Mouse (Mus musculus): ENCODE measurements at regions not wholly inside any gene's neighbourhood (a gene's known extent, or its start where the extent isn't known, plus 50 kb on each side); places are given as distances from the start of the nearest gene placed in this dataset.
A peak's percentile ranks its signal among the peaks of the same experiment; 100 is the strongest.

- no peaks in the 10 kb centered on the region for H3K9me3 ChIP-seq (ENCODE audit: control insufficient read depth, low read length)
- H3K27me3 ChIP-seq (ENCODE audit: control insufficient read depth, insufficient read depth, low read length), result no peaks in the 10 kb centered on the region
- no peak overlapping the region for H3K27ac ChIP-seq (ENCODE audit: low read depth, low read length)
- H3K4me1 ChIP-seq (ENCODE audit: control insufficient read depth, insufficient read depth, low read length), result no peaks in the 10 kb centered on the region
- WGBS, result 93% methylated on average over 2 of the region's 2 CpGs
- H3K9ac ChIP-seq (ENCODE audit: low read depth, low read length), result no peak overlapping the region
- no peaks in the 10 kb centered on the region for H3K36me3 ChIP-seq (ENCODE audit: control insufficient read depth, insufficient read depth, low read length)
- no peak overlapping the region for H3K4me3 ChIP-seq (ENCODE audit: low read length)
- H3K4me2 ChIP-seq (replicated peaks; ENCODE audit: low read depth, low read length), result no peak overlapping the region
- ATAC-seq (ENCODE audit: low FRiP score, low TSS enrichment), result no peak
Observed at GRCm38 (mm10) chr2:117906509-117906908, 205.2 kb upstream of the Thbs1 start.

- Histone ChIP-seq H3K9me3 (ENCODE audit: control insufficient read depth, low read length) (no peaks in the 10 kb centered on the region), H3K27me3 (ENCODE audit: control insufficient read depth, insufficient read depth, low read length) (no peaks in the 10 kb centered on the region), H3K4me1 (ENCODE audit: control insufficient read depth, insufficient read depth, low read length) (no peaks in the 10 kb centered on the region), H3K36me3 (ENCODE audit: control insufficient read depth, insufficient read depth, low read length) (no peaks in the 10 kb centered on the region), H3K4me3 (ENCODE audit: low read length) (no peak overlapping the region), H3K4me2 (replicated peaks; ENCODE audit: low read depth, low read length) (no peak overlapping the region), H3K9ac (ENCODE audit: low read depth, low read length) (no peak overlapping the region), H3K27ac (ENCODE audit: low read depth, low read length) (no peak overlapping the region)
- no peak for ATAC-seq (ENCODE audit: low FRiP score, low TSS enrichment)
- WGBS, result 68% methylated on average over 1 of the region's 1 CpGs
Observed at GRCm38 (mm10) chr2:117910781-117911180, 200.9 kb upstream of the Thbs1 start.

- H3K27me3 ChIP-seq (ENCODE audit: control insufficient read depth, insufficient read depth, low read length), result no peaks in the 10 kb centered on the region
- WGBS, result 68% methylated on average over 2 of the region's 2 CpGs
Observed at GRCm38 (mm10) chr2:117912722-117913121, 199.0 kb upstream of the Thbs1 start.

GRCm38 (mm10) chr2:117913846-117914245, 197.8 kb upstream of the Thbs1 start:
- 97% methylated on average over 4 of the region's 4 CpGs for WGBS
- Histone ChIP-seq H3K27ac (ENCODE audit: low read depth, low read length) (no peak overlapping the region), H3K36me3 (ENCODE audit: control insufficient read depth, insufficient read depth, low read length) (no peaks in the 10 kb centered on the region), H3K4me1 (ENCODE audit: control insufficient read depth, insufficient read depth, low read length) (no peaks in the 10 kb centered on the region), H3K4me2 (replicated peaks; ENCODE audit: low read depth, low read length) (no peak overlapping the region), H3K4me3 (ENCODE audit: low read length) (no peak overlapping the region), H3K9ac (ENCODE audit: low read depth, low read length) (no peak overlapping the region), H3K27me3 (ENCODE audit: control insufficient read depth, insufficient read depth, low read length) (no peaks in the 10 kb centered on the region), H3K9me3 (ENCODE audit: control insufficient read depth, low read length) (no peaks in the 10 kb centered on the region)
- ATAC-seq (ENCODE audit: low FRiP score, low TSS enrichment), result no peak

More at GRCm38 (mm10) chr2:117912722-117913121, 199.0 kb upstream of the Thbs1 start:
- Histone ChIP-seq H3K9me3 (ENCODE audit: control insufficient read depth, low read length) (no peaks in the 10 kb centered on the region), H3K9ac (ENCODE audit: low read depth, low read length) (no peak overlapping the region), H3K4me2 (replicated peaks; ENCODE audit: low read depth, low read length) (no peak overlapping the region), H3K4me3 (ENCODE audit: low read length) (no peak overlapping the region), H3K36me3 (ENCODE audit: control insufficient read depth, insufficient read depth, low read length) (no peaks in the 10 kb centered on the region), H3K4me1 (ENCODE audit: control insufficient read depth, insufficient read depth, low read length) (no peaks in the 10 kb centered on the region), H3K27ac (ENCODE audit: low read depth, low read length) (no peak overlapping the region)
- ATAC-seq (ENCODE audit: low FRiP score, low TSS enrichment), result no peak

- no peak for ATAC-seq (ENCODE audit: low FRiP score, low TSS enrichment)
- no peaks in the 10 kb centered on the region for H3K36me3 ChIP-seq (ENCODE audit: control insufficient read depth, insufficient read depth, low read length)
Observed at GRCm38 (mm10) chr2:117915821-117916220, 195.9 kb upstream of the Thbs1 start.

GRCm38 (mm10) chr2:117917181-117917580, 194.5 kb upstream of the Thbs1 start:
- Histone ChIP-seq H3K36me3 (ENCODE audit: control insufficient read depth, insufficient read depth, low read length) (no peaks in the 10 kb centered on the region), H3K9ac (ENCODE audit: low read depth, low read length) (no peak overlapping the region), H3K27ac (ENCODE audit: low read depth, low read length) (no peak overlapping the region), H3K9me3 (ENCODE audit: control insufficient read depth, low read length) (no peaks in the 10 kb centered on the region), H3K27me3 (ENCODE audit: control insufficient read depth, insufficient read depth, low read length) (no peaks in the 10 kb centered on the region), H3K4me1 (ENCODE audit: control insufficient read depth, insufficient read depth, low read length) (no peaks in the 10 kb centered on the region), H3K4me3 (ENCODE audit: low read length) (no peak overlapping the region), H3K4me2 (replicated peaks; ENCODE audit: low read depth, low read length) (no peak overlapping the region)
- WGBS, result 85% methylated on average over 3 of the region's 3 CpGs
- ATAC-seq (ENCODE audit: low FRiP score, low TSS enrichment), result no peak

More at GRCm38 (mm10) chr2:117915821-117916220, 195.9 kb upstream of the Thbs1 start:
- 89% methylated on average over 2 of the region's 2 CpGs for WGBS
- Histone ChIP-seq H3K9me3 (ENCODE audit: control insufficient read depth, low read length) (no peaks in the 10 kb centered on the region), H3K27ac (ENCODE audit: low read depth, low read length) (no peak overlapping the region), H3K4me3 (ENCODE audit: low read length) (no peak overlapping the region), H3K4me2 (replicated peaks; ENCODE audit: low read depth, low read length) (no peak overlapping the region), H3K4me1 (ENCODE audit: control insufficient read depth, insufficient read depth, low read length) (no peaks in the 10 kb centered on the region), H3K9ac (ENCODE audit: low read depth, low read length) (no peak overlapping the region), H3K27me3 (ENCODE audit: control insufficient read depth, insufficient read depth, low read length) (no peaks in the 10 kb centered on the region)

GRCm38 (mm10) chr2:117924877-117925276, 186.8 kb upstream of the Thbs1 start:
- Histone ChIP-seq H3K9me3 (ENCODE audit: control insufficient read depth, low read length) (no peaks in the 10 kb centered on the region), H3K4me2 (replicated peaks; ENCODE audit: low read depth, low read length) (no peak overlapping the region), H3K36me3 (ENCODE audit: control insufficient read depth, insufficient read depth, low read length) (no peaks in the 10 kb centered on the region), H3K27ac (ENCODE audit: low read depth, low read length) (no peak overlapping the region), H3K4me3 (ENCODE audit: low read length) (no peak overlapping the region), H3K4me1 (ENCODE audit: control insufficient read depth, insufficient read depth, low read length) (peaks cover 5% of the 10 kb centered on the region; the same call in 1 of the 2 replicates), H3K27me3 (ENCODE audit: control insufficient read depth, insufficient read depth, low read length) (no peaks in the 10 kb centered on the region), H3K9ac (ENCODE audit: low read depth, low read length) (no peak overlapping the region)
- no peak for ATAC-seq (ENCODE audit: low FRiP score, low TSS enrichment)
- WGBS, result 68% methylated on average over 5 of the region's 5 CpGs

- H3K4me1 ChIP-seq (ENCODE audit: control insufficient read depth, insufficient read depth, low read length), result peaks cover 5% of the 10 kb centered on the region; the same call in 1 of the 2 replicates
- no peak overlapping the region for H3K4me2 ChIP-seq (replicated peaks; ENCODE audit: low read depth, low read length)
- no peak overlapping the region for H3K4me3 ChIP-seq (ENCODE audit: low read length)
- no peaks in the 10 kb centered on the region for H3K36me3 ChIP-seq (ENCODE audit: control insufficient read depth, insufficient read depth, low read length)
- H3K27me3 ChIP-seq (ENCODE audit: control insufficient read depth, insufficient read depth, low read length), result no peaks in the 10 kb centered on the region
- no peak overlapping the region for H3K9ac ChIP-seq (ENCODE audit: low read depth, low read length)
- no peak for ATAC-seq (ENCODE audit: low FRiP score, low TSS enrichment)
- WGBS, result 89% methylated on average over 5 of the region's 5 CpGs
- H3K9me3 ChIP-seq (ENCODE audit: control insufficient read depth, low read length), result no peaks in the 10 kb centered on the region
- H3K27ac ChIP-seq (ENCODE audit: low read depth, low read length), result no peak overlapping the region
Observed at GRCm38 (mm10) chr2:117925412-117925811, 186.3 kb upstream of the Thbs1 start.

GRCm38 (mm10) chr2:117928062-117928461, 183.6 kb upstream of the Thbs1 start:
- H3K27me3 ChIP-seq (ENCODE audit: control insufficient read depth, insufficient read depth, low read length), result no peaks in the 10 kb centered on the region
- no peaks in the 10 kb centered on the region for H3K9me3 ChIP-seq (ENCODE audit: control insufficient read depth, low read length)
- peak; percentile 68; the same call in 1 of the 2 replicates for ATAC-seq (ENCODE audit: low FRiP score, low TSS enrichment)
- peaks cover 5% of the 10 kb centered on the region; the same call in 1 of the 2 replicates for H3K4me1 ChIP-seq (ENCODE audit: control insufficient read depth, insufficient read depth, low read length)
- 37% methylated on average over 6 of the region's 6 CpGs for WGBS
- H3K4me3 ChIP-seq (ENCODE audit: low read length), result no peak overlapping the region
- H3K27ac ChIP-seq (ENCODE audit: low read depth, low read length), result no peak overlapping the region
- H3K36me3 ChIP-seq (ENCODE audit: control insufficient read depth, insufficient read depth, low read length), result no peaks in the 10 kb centered on the region
- H3K4me2 ChIP-seq (replicated peaks; ENCODE audit: low read depth, low read length), result no peak overlapping the region
- H3K9ac ChIP-seq (ENCODE audit: low read depth, low read length), result no peak overlapping the region
